Mouse (Mus musculus) urinary bladder, adult 2 months (tissue): Measurements from ENCODE around the gene Susd1. TPM values are rescaled to one million over a fixed set of nuclear protein-coding genes. Genes with fewer than 3 reads are reported as not detected.

ENCODE experiments used
- DNase-seq: peaks from one replicate; pipeline ENCODE4 v3.0.0; 2022; ENCODE audit warnings: low spot score
- polyA plus RNA-seq: library from polyadenylated mRNA; depleted of rRNA; stranded (reverse); fragments of >200 nt; gene quantifications from 2 replicates; pipeline ENCODE4 v1.2.3, GENCODE M21; 2012

Gene Susd1
- polyA plus RNA-seq, 1 experiment, result 17.6 TPM

DNA sequence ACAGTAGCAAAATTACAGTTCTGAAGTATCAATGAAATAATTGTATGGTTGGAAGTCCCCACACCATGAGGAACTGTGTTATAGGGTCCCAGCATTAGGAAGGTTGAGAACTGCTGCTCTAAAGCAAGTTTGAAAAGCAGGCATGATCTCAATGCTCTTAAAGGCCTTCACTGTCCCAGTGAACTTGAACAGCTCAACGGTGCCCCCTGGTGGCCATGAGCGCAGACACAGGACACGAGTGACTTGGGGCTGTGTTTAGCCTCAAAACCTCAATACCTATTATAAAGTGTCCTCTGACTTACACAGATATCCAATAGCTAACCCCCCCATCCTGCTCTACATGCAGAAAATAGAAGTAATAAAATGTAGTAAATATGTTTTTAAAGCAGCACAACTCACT lies 97.7 kb downstream of the Susd1 start:
- DNase-seq, result peak; percentile 82

GRCm38 (mm10) chr4:59340046-59340445 lies 98.4 kb downstream of the Susd1 start:
- no peak for DNase-seq

- DNase-seq, result no peak
Measured at GRCm38 (mm10) chr4:59338896-59339535, 99.4 kb downstream of the Susd1 start.

DNA sequence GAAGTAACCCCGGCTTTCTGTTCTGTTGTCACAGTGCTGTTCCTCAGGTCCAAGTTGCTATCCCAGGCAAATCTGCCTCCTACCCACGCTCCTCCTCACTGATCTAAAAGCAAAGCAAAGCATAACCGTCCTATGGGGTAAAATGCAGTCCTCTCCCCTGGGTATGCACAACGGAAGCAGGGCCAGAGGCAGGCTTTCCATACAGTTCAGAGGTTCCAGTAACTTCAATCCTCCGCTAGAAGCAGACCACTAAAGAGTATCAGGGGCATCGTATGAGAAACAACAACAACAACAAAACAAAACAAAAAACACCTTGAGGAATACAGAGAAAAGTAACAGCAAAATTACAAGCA lies 100.9 kb downstream of the Susd1 start:
- no peak for DNase-seq

DNA sequence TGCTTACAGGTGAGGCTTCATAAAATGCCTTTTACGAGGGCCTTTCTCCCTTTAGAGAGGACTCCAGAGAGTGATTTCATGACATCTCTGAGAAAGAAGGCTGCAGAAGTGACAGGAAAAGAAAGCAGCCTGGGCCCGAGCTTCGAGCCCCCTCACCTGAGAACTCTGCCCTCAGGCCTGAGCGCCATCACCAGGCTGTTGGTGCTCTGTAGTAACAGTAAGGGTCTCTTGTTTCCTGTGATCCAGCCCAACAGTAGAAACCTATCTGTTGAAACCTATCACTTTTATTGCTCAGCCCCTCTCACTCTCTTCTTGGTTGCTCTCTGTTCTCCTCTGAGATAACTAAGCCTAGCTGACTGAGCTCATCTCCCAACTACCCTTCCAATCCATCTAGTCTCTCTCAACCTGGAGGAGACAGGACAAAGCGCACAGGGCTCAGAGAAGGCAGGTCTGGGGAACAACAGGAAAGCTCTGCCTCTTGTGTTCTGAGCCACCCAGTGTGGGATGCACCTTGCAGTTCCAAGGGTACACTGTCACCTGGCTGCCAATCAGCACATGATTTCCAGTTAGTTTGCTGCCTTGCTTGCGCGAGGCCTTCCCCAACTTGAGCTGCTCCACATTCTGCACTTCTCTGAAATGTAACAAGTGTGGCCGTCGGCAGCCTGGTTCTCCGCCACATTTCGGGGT lies 101.4 kb downstream of the Susd1 start:
- DNase-seq, result no peak

DNA sequence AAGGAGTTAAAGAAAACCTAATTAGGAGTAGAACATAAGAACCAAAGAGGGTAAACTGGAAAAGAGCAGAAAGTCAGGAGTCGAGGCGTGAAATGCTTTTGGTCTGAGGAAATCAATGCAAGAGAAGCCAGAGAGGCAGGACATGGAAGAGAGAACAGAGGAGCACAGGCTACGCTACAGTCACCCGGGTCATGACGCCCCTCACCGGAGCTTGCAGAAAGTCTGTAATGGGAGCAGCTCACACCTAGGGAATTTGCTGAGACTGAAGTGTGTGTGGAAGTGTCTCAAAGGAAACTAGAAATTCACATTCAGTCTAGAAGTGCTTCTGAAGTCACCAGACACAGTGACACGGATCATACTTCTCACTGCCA lies 102.0 kb downstream of the Susd1 start:
- DNase-seq, result no peak

DNA sequence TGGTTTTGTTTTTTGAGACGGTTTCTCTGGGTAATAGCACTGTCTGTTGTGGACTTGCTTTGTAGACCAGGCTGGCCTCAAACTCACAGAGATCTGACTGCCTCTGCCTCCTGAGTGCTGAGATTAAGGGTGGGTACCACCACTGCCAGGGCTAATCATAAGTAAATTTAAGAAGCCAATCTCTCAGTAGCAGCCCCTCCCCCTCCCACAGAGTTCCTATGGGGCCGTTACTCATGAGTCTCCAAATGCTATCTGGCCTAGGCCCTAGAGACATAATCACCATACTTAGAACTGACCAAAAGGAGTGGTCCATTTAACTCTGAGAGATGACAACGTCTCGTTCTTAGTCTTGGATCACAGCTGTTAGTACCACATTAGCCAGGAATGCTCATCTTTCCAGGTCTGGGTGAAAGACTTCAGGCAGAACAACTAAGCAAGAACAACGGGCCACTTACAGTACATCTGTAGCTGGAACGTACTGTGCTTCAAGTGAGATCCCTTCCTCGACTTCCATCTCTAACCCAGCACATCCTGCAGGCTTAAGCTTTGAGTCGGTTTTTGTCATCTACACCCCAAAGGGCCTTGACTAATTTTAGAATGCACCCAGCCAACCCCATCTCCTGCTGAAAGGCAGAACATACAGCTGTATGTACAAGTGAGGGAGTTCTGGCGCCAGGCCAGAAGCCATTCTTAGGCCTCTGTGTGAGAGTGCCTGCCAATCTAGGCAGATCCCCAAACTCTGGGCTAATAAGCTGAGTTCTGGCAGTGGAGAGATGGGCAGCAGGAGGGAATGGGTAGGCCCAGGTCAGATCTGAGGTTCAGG lies 102.6 kb downstream of the Susd1 start:
- peak; percentile 21 for DNase-seq

DNA sequence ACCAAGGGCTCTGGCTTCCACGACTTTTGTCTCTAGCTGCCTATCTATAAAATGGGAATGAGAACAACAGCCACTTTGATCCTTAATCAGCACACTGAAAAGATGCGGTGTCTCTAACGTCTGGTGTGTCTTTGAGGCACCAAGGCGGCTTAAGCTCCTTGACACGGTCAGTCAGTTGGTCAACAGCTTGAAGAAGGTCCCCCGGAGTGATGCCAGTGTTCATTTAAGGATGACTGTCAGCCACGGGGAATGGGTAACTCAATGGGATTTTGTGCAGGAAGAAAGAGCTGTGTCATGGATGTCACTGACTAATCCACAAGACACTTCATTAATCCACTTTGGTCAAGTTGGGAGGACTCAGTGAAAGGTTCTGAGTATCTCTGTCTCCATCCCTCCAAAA lies 103.3 kb downstream of the Susd1 start:
- DNase-seq, result no peak

DNA sequence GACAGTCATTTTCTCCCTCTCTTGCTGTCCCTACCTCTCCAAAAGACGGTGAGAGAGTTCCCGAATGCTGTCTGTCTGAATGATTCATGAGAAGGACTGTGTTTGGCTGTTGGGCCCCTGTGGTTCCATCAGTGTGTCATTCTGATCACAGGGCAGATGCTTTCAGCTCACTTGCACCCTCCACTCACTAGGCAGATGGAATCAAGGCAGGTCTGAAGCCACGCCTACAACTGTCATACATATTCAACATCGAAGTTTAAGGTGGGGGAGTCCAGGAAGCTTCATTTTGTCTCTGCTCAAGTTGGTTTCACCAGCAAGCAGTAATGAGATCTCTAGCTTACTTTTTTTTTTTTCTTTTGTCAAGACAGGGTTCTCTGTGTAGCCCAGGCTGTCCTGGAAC lies 104.2 kb downstream of the Susd1 start:
- DNase-seq, result no peak

DNA sequence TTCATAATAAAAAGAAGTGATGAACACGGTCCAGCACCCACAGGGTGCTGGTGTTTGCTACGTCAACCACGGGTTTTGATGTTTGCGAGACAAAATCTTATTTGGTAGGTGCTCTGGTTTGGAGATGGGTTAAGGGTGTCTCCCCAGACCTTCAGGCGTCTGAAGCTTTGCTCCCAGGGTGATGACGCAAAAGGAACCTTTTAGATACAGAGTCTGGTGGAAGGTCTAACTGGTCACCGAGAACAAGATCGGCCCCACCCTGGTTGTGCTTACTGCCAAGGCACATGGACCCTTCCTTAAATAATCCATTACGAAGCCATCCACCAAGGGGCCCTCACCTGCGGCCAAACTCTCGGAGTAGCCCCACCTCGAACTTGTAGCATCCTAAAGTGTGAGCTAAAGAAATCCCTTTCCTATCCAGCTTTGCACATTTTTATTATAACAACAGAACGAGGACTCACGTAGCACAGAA lies 105.0 kb downstream of the Susd1 start:
- no peak for DNase-seq

DNA sequence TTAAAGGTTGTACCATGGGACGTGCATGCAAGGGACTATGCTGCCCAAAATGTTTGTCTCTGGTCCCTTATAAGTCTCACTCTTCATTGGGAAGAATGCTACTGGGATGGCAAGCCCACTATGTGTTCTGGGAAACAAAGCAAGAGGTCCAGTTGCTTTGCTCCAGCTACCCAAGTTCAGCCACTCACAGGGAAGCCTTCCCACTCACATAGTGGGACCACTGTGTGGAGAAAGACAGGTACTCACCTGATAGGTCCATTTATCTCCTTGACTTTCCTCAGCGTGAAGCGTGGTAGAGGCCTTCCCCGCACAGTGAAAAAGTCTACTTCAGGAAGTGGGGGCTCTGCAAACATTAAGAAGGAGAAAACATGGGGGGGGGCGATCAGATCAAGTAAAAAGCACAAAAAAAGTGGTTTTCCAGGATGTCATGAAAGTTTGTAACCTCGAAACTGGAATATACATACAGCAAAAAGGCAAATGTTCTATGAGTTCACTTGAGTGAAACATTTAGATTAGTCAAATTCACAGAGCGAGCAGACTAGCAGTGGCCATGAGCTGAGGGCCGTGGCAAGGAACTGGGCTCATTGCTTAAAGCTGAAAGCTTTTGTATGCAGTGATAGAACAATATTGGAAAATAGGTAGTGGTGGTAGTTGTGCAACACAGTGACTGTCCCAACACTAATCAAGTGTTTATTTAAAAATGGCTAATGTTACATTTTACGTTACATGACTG lies 105.6 kb downstream of the Susd1 start:
- no peak for DNase-seq

GRCm38 (mm10) chr4:59332089-59332488 lies 106.3 kb downstream of the Susd1 start:
- DNase-seq, result no peak

DNA sequence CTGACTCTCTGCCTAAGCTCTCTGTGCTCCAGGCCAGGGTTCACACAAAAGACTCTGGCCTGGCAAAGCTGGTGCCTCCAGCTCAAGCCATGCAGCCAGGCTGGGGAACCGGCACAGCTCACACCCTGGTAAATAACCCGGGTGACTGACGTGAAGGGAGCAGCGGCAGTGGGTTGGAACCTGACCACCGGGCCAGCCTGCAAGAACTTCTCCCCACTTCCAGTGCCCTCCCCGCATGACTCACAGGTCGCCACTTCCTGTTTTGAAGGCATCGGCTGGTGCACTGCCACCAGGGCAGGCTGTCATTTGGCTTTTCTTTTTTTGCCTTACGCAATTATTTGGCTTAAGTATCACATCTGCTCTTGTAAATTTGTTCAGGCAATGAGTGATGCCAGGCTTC lies 106.8 kb downstream of the Susd1 start:
- peak; percentile 72 for DNase-seq

DNA sequence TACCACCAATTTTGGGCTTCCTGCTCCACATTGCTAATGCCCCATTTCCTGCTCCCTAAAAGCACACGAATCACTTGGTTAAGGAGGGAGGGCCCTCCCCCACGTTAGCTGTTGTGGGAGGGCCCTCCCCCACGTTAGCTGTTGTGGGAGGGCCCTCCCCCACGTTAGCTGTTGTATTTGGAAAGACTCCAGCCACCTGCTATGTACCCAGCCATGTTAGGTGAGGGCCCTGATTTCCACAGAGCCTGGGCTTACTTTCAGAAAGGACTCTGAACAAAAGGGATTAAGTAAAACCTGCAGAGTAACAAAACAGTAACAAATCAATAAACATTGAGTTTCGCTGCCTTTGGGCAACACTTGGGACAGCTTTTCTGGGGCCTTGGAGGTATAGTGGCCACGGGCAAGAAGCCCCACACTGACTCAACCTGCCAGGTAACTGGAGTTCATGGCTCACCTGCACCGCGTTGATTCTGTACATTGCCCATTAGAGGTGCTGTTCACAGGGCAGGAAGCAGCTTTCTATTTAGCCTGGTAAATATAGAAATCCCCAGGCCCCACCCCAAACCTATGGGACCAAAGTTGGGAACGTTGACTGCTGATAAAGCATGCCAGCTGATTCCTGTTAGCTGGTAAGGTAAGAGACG lies 107.3 kb downstream of the Susd1 start:
- DNase-seq, result no peak

GRCm38 (mm10) chr4:59329461-59330304 lies 108.8 kb downstream of the Susd1 start:
- DNase-seq, result no peak

GRCm38 (mm10) chr4:59328821-59329220 lies 109.6 kb downstream of the Susd1 start:
- DNase-seq, result no peak

DNA sequence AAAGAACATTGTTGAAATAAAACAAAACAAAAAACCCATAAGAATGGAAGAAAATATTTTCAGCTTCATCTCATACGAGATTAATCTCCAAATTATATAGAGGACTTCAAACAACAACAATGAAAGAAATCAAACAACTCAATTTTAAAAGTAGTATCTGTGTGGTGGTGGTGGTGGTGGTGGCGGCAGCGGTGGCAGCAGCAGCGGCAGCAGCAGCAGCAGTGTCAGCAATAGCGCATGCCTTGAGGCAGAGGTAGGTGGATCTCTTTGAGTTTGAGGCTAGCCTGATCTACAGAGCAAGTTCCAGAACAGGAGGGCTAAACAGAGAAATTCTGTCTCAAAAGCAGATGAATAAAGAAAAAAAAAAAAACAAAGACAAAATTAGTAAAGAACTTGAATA lies 110.4 kb downstream of the Susd1 start:
- no peak for DNase-seq

GRCm38 (mm10) chr4:59326031-59326760 lies 112.2 kb downstream of the Susd1 start:
- no peak for DNase-seq

GRCm38 (mm10) chr4:59324317-59324716 lies 114.1 kb downstream of the Susd1 start:
- DNase-seq, result no peak

DNA sequence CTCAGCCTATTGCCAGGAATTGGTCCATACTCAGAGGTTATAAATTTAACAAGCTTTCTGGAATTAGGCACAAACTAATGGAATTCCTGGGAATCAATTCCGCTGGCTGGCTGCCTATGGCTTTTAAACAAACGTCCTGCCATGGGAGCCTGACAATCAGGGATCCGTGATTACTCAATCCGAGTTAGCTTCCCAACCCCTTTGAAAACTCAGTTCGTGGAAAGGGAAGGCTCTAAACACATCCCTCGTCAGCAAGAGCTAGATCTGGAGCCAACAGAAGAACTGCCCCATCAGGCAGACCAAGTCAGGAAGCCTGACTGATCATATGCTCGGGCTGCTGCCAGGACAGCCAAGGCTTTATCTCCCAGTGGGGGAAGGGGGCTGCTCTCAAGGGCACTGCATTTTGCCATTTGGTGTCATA lies 115.2 kb downstream of the Susd1 start:
- no peak for DNase-seq
